Mouse (Mus musculus) ES-E14 (cell line): Measurements from ENCODE around the gene Pcdh10. TPM values are rescaled to one million over a fixed set of nuclear protein-coding genes. Genes with fewer than 3 reads are reported as not detected.

ENCODE experiments used
- DNase-seq: peaks from one replicate; pipeline ENCODE4 v3.0.0-alpha.2; 2013; ENCODE audit warnings: low read depth, low spot score
- H3K27ac ChIP-seq: 2 replicates; pipeline ENCODE4 v1.5.1; 2012; ENCODE audit warnings: low read depth, mild to moderate bottlenecking, low read length, moderate library complexity, mixed read lengths; ENCODE audit not compliant: poor library complexity, insufficient read depth, severe bottlenecking
- H3K36me3 ChIP-seq: 2 replicates; pipeline ENCODE4 v1.6.1; 2012; ENCODE audit warnings: mild to moderate bottlenecking, low read length, moderate library complexity, mixed read lengths; ENCODE audit not compliant: control insufficient read depth, poor library complexity, insufficient read depth, severe bottlenecking
- H3K4me1 ChIP-seq, 2 experiments: fragments of 150-350 bp in 1 of 2; sonication (generic) in 1 of 2; 2 replicates each; pipeline ENCODE4 v1.6.1; 2012; ENCODE audit warnings: low read length in 2 of 2, mild to moderate bottlenecking in 1 of 2, mixed read lengths in 1 of 2; ENCODE audit not compliant: control insufficient read depth in 2 of 2, insufficient read depth in 2 of 2, poor library complexity in 1 of 2
- H3K4me3 ChIP-seq, 2 experiments: fragments of 150-350 bp in 1 of 2; sonication (generic) in 1 of 2; 2 replicates each; pipeline ENCODE4 v1.5.1; 2012; ENCODE audit warnings: low read length in 2 of 2, low read depth in 1 of 2, mild to moderate bottlenecking in 1 of 2, mixed read lengths in 1 of 2; ENCODE audit not compliant: insufficient read depth in 1 of 2, poor library complexity in 1 of 2, severe bottlenecking in 1 of 2
- H3K9ac ChIP-seq: 2 replicates; pipeline ENCODE4 v1.6.1; 2012; ENCODE audit warnings: low read depth, mild to moderate bottlenecking, low read length, mixed read lengths; ENCODE audit not compliant: poor library complexity, insufficient read depth, severe bottlenecking
- H3K9me3 ChIP-seq: fragments of 150-350 bp; sonication (generic); 2 replicates; pipeline ENCODE4 v1.6.1; 2012; ENCODE audit warnings: low read depth, mild to moderate bottlenecking, low read length; ENCODE audit not compliant: control insufficient read depth, insufficient read depth
- CHD2 ChIP-seq: IDR thresholded peaks from 2 replicates; pipeline ENCODE4 v1.6.1; 2014; ENCODE audit warnings: mild to moderate bottlenecking, low read depth, low read length, inconsistent platforms
- HCFC1 ChIP-seq: IDR thresholded peaks from 2 replicates; pipeline ENCODE4 v1.6.1; 2012; ENCODE audit warnings: low read length, inconsistent platforms, borderline replicate concordance; ENCODE audit not compliant: insufficient read depth
- MAFK ChIP-seq: IDR thresholded peaks from 2 replicates; pipeline ENCODE4 v1.6.1; 2014; ENCODE audit warnings: mild to moderate bottlenecking, low read depth, low read length, inconsistent platforms; ENCODE audit not compliant: insufficient read depth
- ZC3H11A ChIP-seq: IDR thresholded peaks from 2 replicates; pipeline ENCODE4 v1.6.1; 2012; ENCODE audit warnings: low read depth, mild to moderate bottlenecking, inconsistent platforms, low read length, borderline replicate concordance
- ZNF384 ChIP-seq: IDR thresholded peaks from 2 replicates; pipeline ENCODE4 v1.6.1; 2012; ENCODE audit warnings: low read depth, low read length, inconsistent platforms
- in situ Hi-C, 2 experiments: fragments of 600-800 bp; cut with MboI; formaldehyde crosslinking; loops; one replicate each; pipeline ENCODE4 v1.15.1; 2025; ENCODE audit warnings: low sequenced_read_pairs in 2 of 2, inconsistent platforms in 1 of 2; ENCODE audit not compliant: unreplicated experiment in 2 of 2
- total RNA-seq: library from RNA; depleted of rRNA; stranded (reverse); fragments of 300-350 nt; gene quantifications from 2 replicates; pipeline ENCODE4 v1.2.3, GENCODE M21; 2012

The Pcdh10 gene
- total RNA-seq, 1 experiment: 0.31 TPM

DNA sequence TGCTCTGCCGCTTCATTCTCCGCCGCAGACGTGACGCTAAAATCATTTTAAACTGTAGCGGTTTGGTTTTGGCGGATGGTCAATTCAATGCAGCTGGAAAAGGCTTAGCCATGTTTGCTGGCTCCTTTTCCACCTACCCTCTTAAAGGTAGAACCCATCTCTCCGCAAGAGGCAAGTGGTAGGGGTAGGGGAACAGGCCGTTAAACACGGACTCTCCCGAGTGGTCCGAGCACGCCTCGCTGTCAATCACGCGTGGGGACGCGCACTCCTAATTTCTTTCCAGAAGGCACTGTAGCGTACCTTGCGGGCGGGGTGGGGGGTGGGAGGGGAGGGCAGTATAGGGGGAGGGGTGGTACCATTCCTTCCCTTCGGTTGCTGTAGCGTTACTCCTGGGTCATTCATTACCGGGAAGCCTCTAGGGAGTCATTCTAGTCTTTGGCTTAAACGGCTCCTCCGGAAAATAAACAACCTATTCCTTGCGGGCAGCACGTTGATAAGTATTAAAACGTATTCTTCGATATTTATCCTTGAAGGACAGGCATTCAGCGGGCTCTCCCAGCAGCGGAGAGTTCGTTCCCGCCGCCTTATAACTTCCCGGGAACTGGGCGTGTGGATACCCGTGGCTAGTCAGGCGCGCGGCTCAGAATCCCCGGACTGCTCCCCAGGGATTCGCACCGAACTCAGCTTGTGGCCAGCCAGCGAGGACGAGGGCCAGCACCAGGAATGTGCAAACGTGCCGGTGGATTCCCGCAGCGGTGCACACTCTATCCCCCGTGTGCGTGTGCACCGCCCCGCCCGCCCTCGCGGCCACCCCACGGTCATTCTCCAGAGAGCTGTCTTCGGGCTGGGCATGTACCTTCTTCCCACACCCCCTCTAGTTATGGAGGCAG is 1.5 kb upstream of the Pcdh10 start:
- TF ChIP-seq MAFK (no peak), ZNF384 (no peak), ZC3H11A (no peak), CHD2 (no peak), HCFC1 (no peak)
- H3K4me1 ChIP-seq: 0 out of 4 replicates have a peak, but pooled peaks cover 0 to 3% of the 10 kb centered on the region in 2 experiments
- no peak overlapping the region for H3K9ac ChIP-seq
- H3K9me3 ChIP-seq: no peaks in the 10 kb centered on the region
- no peaks in the 10 kb centered on the region for H3K36me3 ChIP-seq
- H3K4me3 ChIP-seq: peak overlapping the region; percentile 56 to 67
- in situ Hi-C loops: no loop called here
- peak; percentile 7 for DNase-seq
- H3K27ac ChIP-seq: no peak overlapping the region

DNA sequence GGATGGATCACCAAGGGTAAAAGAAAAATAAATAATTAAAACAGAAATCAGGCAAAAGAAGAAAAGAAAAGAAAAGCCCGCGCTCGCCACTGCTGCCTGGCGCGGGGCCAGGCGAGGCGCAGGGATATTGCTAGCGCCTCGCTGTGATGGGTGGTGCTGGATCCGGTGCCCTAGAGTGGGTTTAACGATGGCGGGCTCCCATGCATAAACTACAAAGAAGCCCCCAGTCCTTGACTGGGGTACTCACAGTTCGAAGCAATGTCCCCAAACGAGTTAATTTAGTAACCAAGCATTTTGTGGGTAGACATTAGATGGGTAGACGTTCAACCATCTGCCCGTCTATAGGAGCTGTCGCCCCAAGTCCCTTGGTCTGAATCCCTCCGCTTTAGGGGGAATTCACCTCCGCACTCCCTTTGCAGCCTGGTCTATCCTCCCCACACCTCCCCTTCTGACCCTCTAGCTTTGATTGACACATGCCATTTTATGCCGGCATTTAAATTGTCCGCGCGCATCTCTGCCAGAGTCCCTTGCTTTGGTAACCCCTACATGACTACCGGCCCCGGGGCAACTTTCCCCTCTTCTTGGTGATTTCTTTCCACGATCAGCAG is 703 bp upstream of the Pcdh10 start:
- DNase-seq: peak; percentile 29
- no peak for TF ChIP-seq ZC3H11A
- TF ChIP-seq MAFK: no peak
- no peak for TF ChIP-seq ZNF384
- TF ChIP-seq HCFC1: no peak
- no peak for TF ChIP-seq CHD2
- H3K4me1 ChIP-seq: 0 out of 4 replicates have a peak, but pooled peaks cover 0 to 3% of the 10 kb centered on the region in 2 experiments
- no peak overlapping the region for H3K27ac ChIP-seq
- H3K36me3 ChIP-seq: no peaks in the 10 kb centered on the region
- peak overlapping the region; percentile 56 to 67 for H3K4me3 ChIP-seq
- H3K9me3 ChIP-seq: no peaks in the 10 kb centered on the region
- no peak overlapping the region for H3K9ac ChIP-seq
- in situ Hi-C loops: no loop called here

DNA sequence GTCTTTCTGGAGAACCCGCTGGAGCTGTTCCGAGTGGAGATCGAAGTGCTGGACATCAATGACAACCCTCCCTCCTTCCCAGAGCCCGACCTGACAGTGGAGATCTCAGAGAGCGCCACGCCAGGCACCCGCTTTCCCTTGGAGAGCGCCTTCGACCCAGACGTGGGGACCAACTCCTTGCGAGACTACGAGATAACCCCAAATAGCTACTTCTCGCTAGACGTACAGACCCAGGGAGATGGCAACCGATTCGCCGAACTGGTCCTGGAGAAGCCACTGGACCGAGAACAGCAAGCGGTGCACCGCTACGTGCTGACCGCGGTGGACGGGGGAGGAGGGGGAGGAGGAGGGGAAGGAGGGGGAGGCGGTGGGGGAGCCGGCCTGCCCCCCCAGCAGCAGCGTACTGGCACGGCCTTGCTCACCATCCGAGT is 1.4 kb downstream of the Pcdh10 start:
- no peaks in the 10 kb centered on the region for H3K9me3 ChIP-seq
- no peaks in the 10 kb centered on the region for H3K36me3 ChIP-seq
- H3K4me3 ChIP-seq: peak overlapping the region; percentile 55 to 65; a peak in 2 of 4 replicates
- in situ Hi-C loops: no loop called here
- no peak overlapping the region for H3K27ac ChIP-seq
- H3K4me1 ChIP-seq: 0 out of 4 replicates have a peak, but pooled peaks cover 0 to 3% of the 10 kb centered on the region in 2 experiments
- no peak for TF ChIP-seq CHD2
- TF ChIP-seq ZNF384: no peak
- TF ChIP-seq MAFK: no peak
- no peak for TF ChIP-seq ZC3H11A
- TF ChIP-seq HCFC1: no peak
- no peak overlapping the region for H3K9ac ChIP-seq
- peak; percentile 12 for DNase-seq

DNA sequence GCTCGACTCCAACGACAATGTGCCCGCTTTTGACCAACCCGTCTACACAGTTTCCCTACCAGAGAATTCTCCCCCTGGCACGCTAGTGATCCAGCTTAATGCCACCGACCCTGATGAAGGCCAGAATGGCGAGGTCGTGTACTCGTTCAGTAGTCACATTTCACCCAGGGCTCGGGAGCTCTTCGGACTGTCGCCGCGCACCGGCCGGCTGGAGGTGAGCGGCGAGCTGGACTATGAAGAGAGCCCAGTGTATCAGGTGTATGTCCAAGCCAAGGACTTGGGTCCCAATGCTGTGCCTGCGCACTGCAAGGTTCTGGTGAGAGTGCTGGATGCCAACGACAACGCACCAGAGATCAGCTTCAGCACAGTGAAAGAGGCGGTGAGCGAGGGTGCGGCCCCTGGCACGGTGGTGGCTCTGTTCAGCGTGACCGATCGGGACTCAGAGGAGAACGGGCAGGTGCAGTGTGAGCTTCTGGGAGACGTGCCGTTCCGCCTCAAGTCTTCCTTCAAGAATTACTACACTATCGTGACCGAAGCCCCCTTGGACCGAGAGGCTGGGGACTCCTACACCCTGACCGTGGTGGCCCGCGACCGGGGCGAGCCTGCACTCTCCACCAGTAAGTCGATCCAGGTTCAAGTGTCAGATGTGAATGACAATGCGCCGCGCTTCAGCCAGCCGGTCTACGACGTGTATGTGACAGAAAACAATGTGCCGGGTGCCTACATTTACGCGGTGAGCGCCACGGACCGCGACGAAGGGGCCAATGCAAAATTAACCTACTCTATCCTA is 2.0 kb downstream of the Pcdh10 start:
- peak; percentile 24 for DNase-seq
- in situ Hi-C loops: no loop called here
- H3K27ac ChIP-seq: no peak overlapping the region

More for the DNA sequence above, 2.0 kb downstream of the Pcdh10 start:
- Histone ChIP-seq H3K4me3 (peak overlapping the region; percentile 55 to 65; a peak in 3 of 4 replicates), H3K9ac (peak overlapping the region; percentile 8; the same call in 1 of the 2 replicates), H3K9me3 (no peaks in the 10 kb centered on the region), H3K4me1 (0 out of 4 replicates have a peak, but pooled peaks cover 0 to 3% of the 10 kb centered on the region in 2 experiments), H3K36me3 (no peaks in the 10 kb centered on the region)
- TF ChIP-seq MAFK (no peak), HCFC1 (no peak), CHD2 (no peak), ZNF384 (no peak), ZC3H11A (no peak)
